Mouse (Mus musculus) CH12F3 (cell line): ENCODE data around the gene Atp8a1.

ENCODE experiments used
- in situ Hi-C: fragments of 300-500 bp; cut with MboI; formaldehyde crosslinking; loops from 2 replicates; pipeline ENCODE4 v1.14.3; 2020; ENCODE audit warnings: low sequenced_read_pairs

Atp8a1 gene

DNA sequence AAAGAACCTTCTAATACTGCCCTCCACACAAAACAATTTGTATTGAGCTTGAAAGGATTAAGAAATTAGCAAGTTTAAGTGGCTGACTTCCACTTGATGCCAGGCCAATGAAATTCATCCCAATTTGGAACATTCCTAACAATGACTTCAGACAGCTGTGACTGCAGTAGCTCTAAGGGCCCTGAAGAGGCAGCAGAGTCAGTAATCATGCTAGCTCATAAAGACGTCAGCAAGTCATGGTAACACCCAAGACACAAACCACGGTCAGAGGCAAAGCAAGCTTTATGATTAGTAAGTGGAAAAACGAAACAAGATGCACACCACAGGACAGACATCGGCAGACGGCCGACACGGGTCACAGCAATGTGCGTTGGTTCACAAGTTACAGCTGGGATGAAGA, 69.2 kb downstream of the Atp8a1 start:
- in situ Hi-C loops, result no loop called here

DNA sequence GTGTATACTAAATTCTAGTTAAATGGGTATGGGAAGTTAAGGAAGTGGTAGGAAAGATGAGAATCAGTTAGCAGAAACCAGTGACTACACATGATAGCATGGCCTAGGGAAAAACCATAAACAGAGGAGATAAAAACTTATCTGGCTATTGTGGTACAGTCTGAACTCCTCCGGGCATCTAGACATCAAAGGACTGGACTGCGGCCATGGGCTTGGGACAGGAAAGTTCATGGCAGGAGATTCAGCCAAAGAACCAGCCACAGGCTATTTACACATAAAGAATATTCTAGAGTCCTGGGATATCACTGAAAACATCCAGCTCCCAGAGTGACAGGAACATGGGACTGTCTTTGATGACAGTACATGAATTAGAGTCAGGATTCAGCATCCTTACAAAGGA, 73.0 kb downstream of the Atp8a1 start:
- in situ Hi-C loops, result no loop called here

DNA sequence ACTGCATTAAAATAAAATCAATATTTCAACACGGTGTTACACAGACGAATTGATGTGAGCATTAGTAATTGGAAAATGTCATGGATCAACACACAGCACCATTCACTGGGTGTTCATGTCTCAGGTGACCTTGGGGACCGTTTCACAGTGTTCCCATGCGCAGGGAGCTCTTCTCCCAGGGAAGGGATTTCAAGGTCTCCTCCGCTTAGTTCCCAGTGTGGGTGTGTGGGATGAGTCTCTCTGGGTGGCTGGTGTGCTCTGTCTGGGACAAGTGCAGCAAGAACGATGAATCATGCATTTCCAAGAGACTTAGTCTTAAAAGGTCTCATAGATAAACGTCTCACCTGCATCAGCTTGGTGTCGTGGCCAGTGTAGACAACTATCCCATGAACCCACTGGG, 78.5 kb downstream of the Atp8a1 start:
- in situ Hi-C loops, result no loop called here

DNA sequence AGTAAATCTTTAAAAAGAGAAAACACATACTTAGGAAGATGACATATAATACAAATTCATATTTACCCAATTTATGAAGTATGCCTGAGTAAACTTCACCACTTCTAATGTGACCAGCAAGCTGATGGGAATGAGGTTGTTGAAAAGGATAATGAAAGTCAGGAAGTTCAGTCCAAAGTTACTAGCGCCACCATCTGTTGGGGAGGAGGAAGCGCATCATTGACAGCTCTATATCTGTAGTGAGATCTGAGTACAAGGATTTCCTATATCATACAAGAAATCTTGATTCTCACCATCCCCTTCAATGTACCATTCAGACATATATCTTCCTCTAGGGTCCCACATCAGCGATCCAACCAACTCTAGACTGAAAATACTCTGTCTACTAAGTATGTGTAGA, 82.4 kb downstream of the Atp8a1 start:
- in situ Hi-C loops, result no loop called here

DNA sequence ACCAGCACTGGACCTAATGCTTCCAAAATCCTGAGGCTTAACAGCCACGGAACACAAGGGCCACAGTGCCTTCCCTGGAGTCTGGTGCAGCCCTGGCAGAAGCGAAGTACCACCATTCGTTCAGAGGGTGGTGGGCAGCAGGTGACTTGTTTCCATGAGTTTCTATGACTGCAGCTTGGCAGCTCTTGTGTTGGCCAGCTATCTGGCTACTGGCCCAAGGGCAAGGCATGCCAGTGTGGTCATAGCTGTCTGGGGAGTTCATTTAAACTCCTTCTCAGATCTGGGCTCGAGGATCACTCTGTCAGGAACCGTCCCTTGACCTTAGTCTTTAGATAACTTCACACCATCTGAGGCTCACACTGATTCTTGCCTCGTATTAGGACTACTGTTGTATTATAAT, 89.1 kb downstream of the Atp8a1 start:
- in situ Hi-C loops, result no loop called here

DNA sequence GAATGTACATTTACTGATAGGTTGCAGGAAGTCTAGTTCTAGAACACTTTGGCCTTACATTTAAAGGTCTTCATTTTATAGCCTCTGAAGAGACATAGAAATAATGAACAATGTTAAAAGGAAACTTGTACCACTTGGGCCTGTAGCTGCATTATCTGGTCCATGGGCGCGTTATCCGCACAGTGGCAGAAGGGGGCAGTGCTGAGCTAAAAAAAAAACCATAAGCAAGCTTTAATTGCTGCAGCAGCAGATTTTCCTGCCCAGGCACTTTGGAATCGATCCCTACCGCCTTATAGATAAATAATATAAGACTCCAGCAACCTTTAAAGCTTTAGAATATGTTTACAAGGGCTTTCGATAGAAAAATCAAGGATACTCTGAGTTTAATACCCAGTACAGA, 91.1 kb downstream of the Atp8a1 start:
- in situ Hi-C loops, result no loop called here

DNA sequence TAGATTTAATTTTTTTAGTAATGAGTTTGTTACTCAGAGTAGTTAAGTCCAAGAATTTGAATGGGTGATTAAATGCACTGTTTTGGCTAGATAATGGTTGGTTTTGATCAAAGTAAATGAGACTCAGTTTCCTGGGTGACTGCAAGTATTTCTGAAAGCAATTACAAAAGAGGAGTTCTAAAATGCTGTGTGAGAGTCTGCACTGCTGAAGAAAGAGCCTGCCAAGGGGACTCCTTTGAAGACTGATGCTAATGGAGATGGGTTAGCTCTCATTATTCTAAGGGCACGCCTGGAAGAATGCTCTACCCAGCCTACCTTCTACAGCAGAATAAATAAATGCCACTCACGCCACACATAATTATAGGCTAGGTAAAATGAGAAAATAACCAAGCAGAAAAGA, 94.2 kb downstream of the Atp8a1 start:
- in situ Hi-C loops, result no loop called here

DNA sequence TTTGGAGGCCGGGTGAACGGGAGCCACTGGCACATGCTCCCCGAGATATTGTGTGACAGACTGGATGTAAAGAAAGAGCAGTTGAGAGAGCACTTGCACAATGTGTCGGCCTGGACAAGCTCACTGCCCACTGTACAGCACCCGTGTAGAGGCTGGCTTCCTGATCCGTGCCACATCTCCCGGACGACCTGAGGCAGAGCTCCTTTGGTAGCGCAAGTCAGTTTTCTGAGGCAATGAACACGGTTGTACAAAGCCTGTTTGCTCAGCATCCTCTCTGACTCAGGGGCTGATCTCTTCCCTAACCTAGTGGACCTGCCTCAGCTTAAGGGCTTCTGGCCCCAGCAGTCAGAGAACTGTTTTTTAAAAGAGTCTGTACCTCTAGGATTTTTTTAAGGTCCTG, 94.6 kb downstream of the Atp8a1 start:
- in situ Hi-C loops, result no loop called here

DNA sequence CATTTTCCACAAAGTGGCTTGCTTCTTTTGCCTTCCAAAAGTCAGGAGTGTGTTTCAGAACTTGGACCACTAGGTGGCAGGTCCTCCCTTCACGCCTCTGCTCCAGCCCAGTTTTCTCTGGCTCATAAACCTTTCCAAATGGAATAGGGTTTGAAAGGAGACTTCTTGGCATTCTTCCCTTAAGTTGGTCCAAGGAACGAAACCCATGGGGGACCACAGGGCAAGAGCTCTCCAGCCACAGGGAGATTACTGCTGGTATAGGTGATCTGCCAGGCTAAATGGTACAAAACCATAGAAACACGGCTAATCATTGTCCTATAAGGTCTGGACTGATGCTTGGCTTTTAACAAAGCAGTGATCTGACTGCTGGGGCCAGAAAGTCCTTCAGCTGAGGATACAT, 95.2 kb downstream of the Atp8a1 start:
- in situ Hi-C loops, result no loop called here

DNA sequence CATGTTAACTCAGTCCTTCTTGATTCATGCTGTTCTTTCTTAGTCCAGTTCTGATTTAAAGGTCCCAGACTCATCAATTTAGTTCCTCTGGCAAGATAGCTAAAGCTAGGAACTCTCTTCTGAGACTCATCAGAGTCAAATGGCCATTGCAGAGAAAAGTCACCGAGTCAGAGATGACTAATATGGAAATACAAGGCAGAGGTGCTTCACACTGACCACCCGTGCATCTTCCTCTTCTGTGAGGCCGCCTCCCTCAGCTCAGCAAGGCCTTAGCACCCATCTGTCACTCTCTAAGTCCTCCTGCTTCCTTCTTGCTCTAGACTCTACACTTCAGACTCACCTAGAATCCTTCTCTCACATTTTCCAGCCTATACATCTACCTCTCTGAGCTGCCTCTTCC, 108.0 kb downstream of the Atp8a1 start:
- in situ Hi-C loops, result no loop called here

DNA sequence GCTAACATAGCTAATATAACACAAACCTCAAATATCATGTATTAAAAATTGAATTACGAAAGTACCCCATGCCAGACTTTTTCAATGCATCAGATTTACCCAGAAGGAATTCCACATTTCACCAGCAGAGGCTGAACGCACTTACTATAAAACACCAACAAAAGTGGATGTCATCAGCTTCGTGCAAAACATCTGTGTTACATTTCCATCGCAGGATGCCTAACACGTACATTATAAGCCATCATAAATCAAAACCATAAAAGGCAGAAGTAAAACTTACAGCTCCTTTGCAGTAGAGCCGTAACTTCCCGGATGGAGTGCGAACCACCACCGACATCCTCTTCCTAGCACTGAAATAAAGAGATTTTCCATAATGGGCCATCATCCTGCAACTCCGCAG, 109.1 kb downstream of the Atp8a1 start:
- in situ Hi-C loops, result no loop called here

DNA sequence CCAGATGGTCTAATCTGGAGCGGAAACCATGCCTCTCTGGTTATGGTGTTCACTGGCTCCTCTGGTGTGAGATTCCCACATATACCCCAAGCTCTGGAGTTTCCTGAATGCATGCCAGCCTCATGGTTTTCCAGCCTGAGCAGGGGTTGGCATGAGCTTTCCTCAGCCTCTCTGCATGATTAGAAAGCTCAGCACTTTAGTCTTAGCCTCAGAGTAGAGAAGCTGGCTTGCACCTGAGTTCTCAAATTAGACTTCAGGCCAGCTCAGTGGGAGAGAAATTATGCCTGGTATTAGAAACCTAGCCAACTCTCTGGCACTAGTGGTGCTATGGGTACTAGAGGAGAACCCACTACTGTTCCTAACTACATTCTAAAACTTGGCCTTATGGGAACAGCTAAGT, 111.5 kb downstream of the Atp8a1 start:
- in situ Hi-C loops, result no loop called here

DNA sequence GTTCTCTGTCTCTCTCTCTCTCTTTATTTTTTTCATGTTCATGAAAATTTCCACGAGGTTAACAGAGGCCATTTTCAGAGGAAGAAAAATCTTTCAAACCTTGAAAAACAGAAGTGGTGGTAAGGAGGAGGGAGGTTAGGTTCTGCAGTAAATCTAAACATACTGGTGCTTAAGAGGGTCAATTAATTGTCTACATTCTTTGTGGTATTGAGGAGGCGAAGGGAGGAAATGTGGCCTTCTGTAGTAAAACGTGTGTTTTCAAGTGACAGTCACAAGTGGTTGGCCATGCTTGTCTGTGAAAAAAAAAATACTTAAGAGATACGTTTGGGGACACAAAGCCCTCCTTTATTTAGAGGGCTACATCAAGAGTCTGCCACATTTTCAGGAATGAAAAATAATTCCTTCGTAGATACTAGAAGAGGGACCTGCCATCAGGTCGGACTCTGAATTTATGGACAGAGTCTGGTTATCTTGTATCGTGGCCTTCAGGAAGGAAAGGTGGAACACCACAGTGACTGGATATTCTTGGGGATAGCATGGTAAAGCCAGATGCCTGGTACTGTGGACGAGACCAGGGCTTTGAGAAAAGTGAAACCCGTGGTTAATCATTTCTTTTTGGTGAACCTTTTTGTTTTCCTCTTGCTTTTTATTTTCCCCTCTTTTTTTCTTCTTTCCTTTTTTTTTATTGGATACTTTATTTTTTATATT, 113.5 kb downstream of the Atp8a1 start:
- in situ Hi-C loops, result no loop called here

DNA sequence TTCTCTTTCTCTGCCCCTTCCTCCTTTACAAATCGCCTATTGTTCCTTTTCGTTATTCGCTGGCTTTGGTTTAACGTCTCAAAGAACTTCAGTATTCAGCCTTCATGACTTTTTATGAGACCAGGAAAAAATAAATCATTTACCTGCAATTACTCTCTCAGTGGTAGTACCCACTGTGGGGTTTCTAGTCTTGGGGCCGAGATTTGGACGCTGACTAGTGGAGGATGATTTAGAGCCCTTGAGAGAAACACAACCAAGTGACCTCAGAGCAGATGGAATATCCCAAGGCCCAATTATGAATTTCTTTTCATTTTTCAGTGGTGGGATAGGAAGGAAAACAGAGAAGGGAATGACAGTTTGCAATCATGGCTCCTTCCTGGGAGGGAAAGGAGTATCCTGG, 114.1 kb downstream of the Atp8a1 start:
- in situ Hi-C loops, result no loop called here

DNA sequence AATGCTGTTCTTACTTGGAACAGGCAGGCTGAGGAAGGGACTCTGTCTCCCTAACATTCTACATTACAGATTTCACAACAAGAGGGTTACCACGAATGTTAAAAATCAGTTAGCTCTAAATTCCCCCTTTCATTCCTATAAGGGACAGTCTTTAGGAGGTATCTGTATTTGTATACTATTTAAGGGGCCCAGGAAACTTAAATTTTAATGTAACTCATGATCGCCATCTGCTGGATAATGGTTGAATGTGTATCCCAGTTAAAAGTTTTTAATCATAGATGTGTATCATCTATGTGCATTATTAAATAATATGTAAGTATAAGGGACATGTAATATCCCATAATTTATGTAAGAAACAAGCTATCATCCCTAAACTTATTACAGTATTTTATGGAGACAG, 119.5 kb downstream of the Atp8a1 start:
- in situ Hi-C loops, result no loop called here

DNA sequence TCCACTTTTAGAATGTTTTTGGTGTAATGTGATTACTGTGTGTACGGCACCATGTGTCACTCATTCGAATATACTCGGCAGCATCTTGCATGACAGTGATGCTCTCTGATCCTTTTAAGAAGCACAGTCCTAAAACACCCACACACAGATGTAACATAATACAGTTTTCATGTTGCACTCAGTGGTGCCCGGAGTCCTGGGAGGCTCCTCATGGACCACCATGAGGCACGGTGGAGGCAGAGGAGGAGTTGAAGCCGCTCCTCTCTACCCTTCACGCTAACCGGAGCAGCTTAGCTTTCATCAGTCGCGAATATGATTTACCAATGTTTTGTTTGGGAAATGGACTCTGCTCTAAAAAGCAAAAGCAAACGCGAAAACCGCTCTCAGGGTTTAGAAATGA, 120.4 kb downstream of the Atp8a1 start:
- in situ Hi-C loops, result no loop called here

DNA sequence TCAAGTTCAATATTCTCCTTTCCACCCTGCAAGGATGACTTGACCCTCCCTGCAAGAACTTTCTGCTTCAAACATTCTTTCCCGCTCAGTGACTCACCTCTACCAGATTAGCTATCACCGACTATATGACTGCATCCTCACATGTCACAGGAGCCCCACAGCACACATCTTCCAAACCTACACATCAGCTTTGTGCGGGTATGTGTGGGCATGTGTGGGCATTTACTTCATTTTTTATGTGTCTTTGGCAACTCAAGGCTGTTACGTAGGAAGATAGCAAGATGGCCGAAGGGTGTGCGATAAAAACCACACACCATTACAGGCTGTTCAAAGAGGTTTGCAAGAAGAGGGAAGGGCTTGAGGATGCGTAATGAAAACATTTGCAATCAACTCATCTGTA, 145.6 kb downstream of the Atp8a1 start:
- in situ Hi-C loops, result no loop called here

DNA sequence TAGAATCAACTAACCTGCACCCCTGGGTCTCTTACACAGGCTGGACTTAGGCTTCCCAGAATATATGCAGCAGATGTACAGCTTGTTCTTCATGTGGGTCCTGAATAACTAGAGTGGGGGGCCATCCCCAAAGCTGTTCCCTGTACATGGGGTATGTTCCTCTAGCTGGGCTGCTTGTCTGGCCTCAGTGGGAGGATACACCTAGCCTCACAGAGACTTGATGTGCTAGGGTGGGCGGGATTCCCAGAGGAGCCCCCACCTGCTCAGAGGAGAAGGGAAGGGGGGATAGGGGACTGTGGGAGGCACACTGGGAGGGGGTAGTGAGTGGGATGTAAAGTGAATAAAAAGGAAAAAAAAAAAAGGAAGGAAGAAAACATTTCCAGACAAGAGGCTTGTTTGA, 147.8 kb downstream of the Atp8a1 start:
- in situ Hi-C loops, result no loop called here

DNA sequence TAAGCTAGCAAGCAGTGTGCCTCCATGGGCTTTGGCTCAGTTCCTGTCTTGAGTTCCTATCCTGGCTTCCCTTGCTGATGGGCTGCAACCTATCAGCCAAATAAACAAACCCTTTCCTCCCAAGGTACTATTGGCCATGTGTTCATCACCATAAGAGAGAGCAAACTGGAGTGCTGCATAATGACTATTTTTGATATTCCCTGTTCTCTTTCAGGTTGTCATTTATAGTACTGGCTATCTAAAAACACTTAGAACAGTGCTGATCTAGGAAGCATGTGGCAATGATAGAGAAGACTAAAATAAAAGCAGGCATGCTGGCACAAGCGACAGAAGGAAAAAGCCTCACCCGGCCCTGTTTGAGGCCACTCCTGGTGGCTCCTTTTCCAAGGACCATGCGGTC, 149.1 kb downstream of the Atp8a1 start:
- in situ Hi-C loops, result no loop called here

DNA sequence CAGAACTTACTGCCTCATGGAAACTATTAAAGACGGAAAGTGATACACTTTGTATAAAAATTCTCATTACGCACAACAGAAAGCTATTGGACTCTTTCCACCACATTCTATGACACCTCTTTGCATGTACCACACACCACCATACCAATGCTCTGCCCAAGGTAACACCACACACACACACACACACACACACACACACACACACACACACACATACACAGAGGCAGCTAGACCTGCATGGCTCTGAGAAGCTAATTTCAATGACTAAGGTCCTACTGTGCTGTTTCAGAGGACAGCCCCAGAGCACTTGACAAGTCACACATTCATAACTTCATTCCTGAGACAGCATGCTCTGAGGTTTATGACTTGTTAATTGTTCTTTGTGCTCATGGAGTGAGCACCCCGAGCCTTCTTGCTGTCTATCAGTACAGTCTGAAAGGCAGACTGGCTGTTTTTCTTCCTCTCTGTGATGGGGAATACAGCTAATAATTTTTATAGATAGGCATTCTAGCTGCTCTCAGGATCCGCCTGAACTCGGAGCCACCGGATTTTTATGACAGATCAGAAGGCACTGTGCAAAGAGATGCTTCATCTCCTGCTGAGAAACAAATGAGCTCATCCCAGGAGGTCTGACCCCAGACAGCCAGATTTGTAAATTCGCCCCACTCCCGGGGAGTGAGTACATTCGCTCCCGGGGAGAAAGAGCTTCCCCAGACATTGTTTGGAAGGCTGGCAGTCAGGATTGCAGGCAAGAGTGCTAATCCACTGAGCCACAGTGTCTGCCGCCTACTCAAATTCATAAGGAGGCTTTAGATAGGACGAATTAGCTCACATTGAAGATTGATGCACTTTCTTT, 150.3 kb downstream of the Atp8a1 start:
- in situ Hi-C loops, result no loop called here

DNA sequence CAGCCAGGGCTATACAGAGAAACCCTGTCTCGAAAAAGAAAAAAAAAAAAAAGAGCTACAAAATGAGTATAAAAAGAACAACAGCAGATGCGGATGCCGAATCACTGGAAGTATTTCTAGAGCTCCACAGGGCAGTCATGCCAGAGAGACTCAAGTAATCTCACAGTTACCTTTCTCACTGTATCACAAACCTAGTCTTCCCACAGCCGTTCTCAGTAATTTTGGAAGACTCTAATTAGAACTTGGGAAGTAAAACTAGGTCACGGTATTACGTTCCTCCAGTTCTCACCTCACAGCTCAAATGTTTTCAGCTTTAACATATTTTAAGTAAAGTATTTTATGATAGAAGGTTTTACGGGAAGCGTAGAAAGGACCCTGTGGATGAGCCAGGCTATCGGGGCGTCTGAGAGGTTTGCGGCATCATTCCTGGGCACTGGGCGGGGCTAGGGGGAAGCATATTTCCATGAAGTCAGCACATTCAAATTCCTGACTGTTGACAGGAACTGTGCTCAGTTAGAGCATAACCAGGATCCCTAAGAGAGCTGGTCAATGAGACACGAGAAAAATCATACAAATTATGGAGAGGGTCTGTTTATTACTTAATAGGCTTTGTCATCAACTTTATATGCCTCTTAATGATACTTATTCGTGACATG, 152.1 kb downstream of the Atp8a1 start:
- in situ Hi-C loops, result no loop called here

DNA sequence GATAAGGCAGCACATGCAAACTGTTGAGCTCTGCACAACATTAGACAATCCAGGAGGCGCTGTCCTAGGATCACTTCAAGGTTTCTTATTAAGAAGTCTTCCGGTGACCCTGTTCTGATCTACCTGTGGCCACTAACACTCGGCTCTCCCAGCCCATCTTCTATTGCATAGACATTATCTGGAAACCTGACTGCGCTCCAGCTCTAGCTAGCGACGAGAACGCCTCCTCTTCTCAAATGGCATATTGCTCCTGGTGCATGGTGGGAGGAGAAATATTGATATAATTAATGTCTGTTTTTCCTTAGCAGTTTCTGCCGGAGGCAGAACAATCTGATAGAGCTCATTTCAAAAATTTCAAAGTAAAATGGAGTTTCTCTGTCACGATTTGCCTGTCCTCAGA, 156.9 kb downstream of the Atp8a1 start:
- in situ Hi-C loops, result no loop called here
